Mouse (Mus musculus) macrophage (primary cell): Measurements from ENCODE around the gene Riok2. TPM values are rescaled to one million over a fixed set of nuclear protein-coding genes. Genes with fewer than 3 reads are reported as not detected.

Source experiments
- H3K27ac ChIP-seq: fragments of 350-480 bp; formaldehyde crosslinking; 2 replicates; pipeline ENCODE4 v1.9.0; 2021
- H3K36me3 ChIP-seq: fragments of 350-480 bp; formaldehyde crosslinking; 2 replicates; pipeline ENCODE4 v1.9.0; 2021; ENCODE audit errors: inconsistent target
- H3K4me3 ChIP-seq: fragments of 350-480 bp; formaldehyde crosslinking; 2 replicates; pipeline ENCODE4 v1.9.0; 2021; ENCODE audit errors: inconsistent target
- H3K79me2 ChIP-seq: fragments of 350-480 bp; formaldehyde crosslinking; 2 replicates; pipeline ENCODE4 v1.9.0; 2021; ENCODE audit errors: inconsistent target
- WGBS: methylation state at CpG from one replicate; pipeline ENCODE4 v1.1.7; 2026; ENCODE audit warnings: inconsistent platforms; ENCODE audit not compliant: missing documents; 5-methylcytosine and 5-hydroxymethylcytosine counted together
- polyA plus RNA-seq: library from polyadenylated mRNA; stranded (reverse); fragments of 250-400 nt; gene quantifications from 3 replicates; pipeline ENCODE4 v1.2.4, GENCODE M21; 2018; ENCODE audit warnings: inconsistent platforms

Riok2 gene
- polyA plus RNA-seq, 1 experiment from 2014 or later: 18.1 TPM

DNA sequence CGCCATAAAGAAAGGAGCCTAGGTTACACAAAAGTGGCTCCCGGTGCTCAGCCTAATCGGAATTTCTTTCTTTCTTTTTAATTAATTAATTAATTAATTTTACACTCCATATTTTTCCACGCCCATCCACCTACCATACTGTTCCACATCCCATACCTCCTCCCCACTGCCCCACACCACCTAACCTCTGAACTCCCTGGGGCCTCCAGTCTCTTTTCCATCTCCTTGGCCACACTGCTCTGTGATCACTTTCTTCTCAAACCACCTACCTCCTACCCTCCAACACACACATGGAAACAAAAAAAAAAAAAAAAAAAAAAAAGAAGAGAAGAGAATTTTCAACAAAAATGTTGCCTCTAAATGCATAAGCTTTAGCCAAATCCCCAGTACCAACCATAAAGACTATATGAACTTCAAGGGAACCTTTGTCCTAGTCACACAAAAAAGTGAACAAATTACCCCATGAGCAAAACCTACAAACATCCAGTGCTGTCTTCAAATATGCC, 51.3 kb downstream of the Riok2 start:
- no peaks in the 10 kb centered on the region for H3K36me3 ChIP-seq
- no peak overlapping the region for H3K27ac ChIP-seq
- H3K79me2 ChIP-seq: no peaks in the 10 kb centered on the region
- 95% methylated on average over 4 of the region's 4 CpGs for WGBS
- H3K4me3 ChIP-seq: no peak overlapping the region

GRCm38 (mm10) chr17:17425906-17426305, 51.8 kb downstream of the Riok2 start:
- 89% methylated on average over 3 of the region's 3 CpGs for WGBS
- Histone ChIP-seq H3K4me3 (no peak overlapping the region), H3K27ac (no peak overlapping the region), H3K79me2 (no peaks in the 10 kb centered on the region), H3K36me3 (no peaks in the 10 kb centered on the region)

- WGBS: 96% methylated on average over 2 of the region's 2 CpGs
- H3K4me3 ChIP-seq: no peak overlapping the region
- H3K27ac ChIP-seq: no peak overlapping the region
- H3K36me3 ChIP-seq: no peaks in the 10 kb centered on the region
- no peaks in the 10 kb centered on the region for H3K79me2 ChIP-seq
Observed at GRCm38 (mm10) chr17:17428888-17429287, 54.8 kb downstream of the Riok2 start.

DNA sequence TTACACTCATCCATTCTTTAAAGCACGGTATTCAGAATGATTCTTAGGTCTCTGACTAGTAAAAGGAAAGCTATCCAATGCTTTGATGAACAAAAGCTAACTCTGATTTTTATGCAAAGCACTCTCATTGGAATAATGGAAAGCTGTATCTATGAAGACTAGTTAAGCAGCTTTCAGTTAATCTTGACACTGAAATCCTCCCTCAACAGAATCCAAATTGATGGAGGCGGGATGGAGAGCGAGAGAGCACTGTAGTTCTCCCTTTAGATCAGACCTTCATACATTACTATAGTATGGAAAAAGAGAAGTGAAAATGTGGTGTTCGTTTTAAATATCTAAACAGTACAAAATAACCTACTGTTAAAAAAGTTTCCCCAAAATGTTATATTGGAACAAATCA, 59.6 kb downstream of the Riok2 start:
- Histone ChIP-seq H3K27ac (no peak overlapping the region), H3K4me3 (no peak overlapping the region), H3K36me3 (no peaks in the 10 kb centered on the region), H3K79me2 (no peaks in the 10 kb centered on the region)
- WGBS: 83% methylated on average over 3 of the region's 4 CpGs

DNA sequence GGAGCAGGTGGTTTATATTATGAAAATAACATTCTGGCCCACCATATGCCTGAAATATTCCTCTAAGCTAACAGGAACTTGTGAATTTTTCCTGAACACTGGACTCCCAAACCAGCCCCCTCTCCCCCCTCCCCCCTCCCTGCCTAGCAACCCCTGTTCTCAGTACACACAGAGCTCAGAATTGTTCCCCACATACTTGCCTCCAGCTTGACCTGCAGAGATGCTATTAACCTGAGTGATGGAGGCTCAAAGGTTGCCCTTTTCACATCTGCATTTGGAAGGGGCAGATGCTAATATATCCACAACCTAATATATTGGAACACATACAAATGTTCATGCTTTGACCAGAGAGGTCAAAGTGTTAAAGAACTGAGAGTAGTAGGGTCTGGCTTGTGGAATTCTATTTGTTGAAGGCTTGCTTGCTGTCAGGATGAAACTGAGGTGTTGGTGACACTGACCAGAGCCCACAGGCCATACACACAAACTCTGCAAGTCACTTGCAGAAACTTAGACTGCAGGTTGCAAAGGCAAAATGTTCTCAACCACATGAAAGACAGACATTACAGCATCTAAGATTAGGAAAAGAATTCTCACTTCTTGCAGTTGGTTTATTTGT, 64.6 kb downstream of the Riok2 start:
- Histone ChIP-seq H3K4me3 (no peak overlapping the region), H3K27ac (no peak overlapping the region), H3K36me3 (no peaks in the 10 kb centered on the region), H3K79me2 (no peaks in the 10 kb centered on the region)

DNA sequence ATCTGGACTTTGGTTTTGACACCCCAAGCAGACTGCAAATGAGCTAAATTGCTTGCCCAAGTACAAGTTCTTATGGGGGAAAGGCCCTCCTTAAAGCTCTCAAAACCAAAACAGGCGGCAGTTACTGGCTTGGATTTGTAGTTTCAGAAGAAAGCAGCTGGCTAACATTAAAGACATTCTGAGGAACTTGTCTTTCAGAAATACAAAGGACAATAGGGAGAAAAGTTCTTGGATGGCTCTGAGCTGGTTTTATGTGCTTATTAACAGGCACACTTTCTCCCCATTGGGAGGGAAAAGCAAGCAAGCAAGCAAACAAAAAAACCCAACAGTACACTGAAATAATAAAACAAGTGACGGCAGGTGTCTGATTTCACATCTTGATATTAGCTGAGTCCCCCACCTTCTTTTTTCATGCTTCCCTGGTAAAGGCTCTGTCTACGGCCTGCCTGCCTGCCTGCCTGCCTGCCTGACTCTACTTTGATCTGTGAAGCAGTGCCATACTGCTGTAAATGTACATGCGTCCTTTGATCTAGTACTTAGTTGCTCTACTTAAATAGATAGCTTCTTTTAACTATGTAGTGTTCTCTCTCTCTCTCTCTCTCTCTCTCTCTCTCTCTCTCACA, 67.9 kb downstream of the Riok2 start:
- no peaks in the 10 kb centered on the region for H3K79me2 ChIP-seq
- WGBS: 96% methylated on average over 4 of the region's 4 CpGs
- H3K27ac ChIP-seq: no peak overlapping the region
- no peak overlapping the region for H3K4me3 ChIP-seq
- H3K36me3 ChIP-seq: no peaks in the 10 kb centered on the region

- Histone ChIP-seq H3K79me2 (no peaks in the 10 kb centered on the region), H3K27ac (no peak overlapping the region), H3K36me3 (no peaks in the 10 kb centered on the region), H3K4me3 (no peak overlapping the region)
- 54% methylated on average over 3 of the region's 3 CpGs for WGBS
Observed at GRCm38 (mm10) chr17:17444297-17444886, 70.3 kb downstream of the Riok2 start.

Other genes with a start within 250 kb of the Riok2 start
- gene Lix1, start 28.4 kb downstream of the Riok2 start, polyA plus RNA-seq: 0.49 to 0.96 TPM (median 0.74 TPM) in 3 replicates